Mouse (Mus musculus): ENCODE data around the gene Safb. TPM values are rescaled to one million over a fixed set of nuclear protein-coding genes. Genes with fewer than 3 reads are reported as not detected.

Safb gene
- 10 to 100 TPM; 39.2 to 49.7 TPM for total RNA-seq (2021)
- long read RNA-seq, experiment 1, transcript Safb-201 (21 exons, 3,106 nt): major isoform, 39 of 61 reads
- long read RNA-seq, experiment 1, partial matches to known transcripts: 7 of 61 reads
- long read RNA-seq, experiment 1, other reads (novel, unspliced or antisense): 11 of 61 reads
- long read RNA-seq, experiment 2, transcript Safb-201 (21 exons, 3,106 nt): major isoform, 27 of 50 reads
- long read RNA-seq, experiment 2, partial matches to known transcripts: 12 of 50 reads
- long read RNA-seq, experiment 2, other reads (novel, unspliced or antisense): 9 of 50 reads

DNA sequence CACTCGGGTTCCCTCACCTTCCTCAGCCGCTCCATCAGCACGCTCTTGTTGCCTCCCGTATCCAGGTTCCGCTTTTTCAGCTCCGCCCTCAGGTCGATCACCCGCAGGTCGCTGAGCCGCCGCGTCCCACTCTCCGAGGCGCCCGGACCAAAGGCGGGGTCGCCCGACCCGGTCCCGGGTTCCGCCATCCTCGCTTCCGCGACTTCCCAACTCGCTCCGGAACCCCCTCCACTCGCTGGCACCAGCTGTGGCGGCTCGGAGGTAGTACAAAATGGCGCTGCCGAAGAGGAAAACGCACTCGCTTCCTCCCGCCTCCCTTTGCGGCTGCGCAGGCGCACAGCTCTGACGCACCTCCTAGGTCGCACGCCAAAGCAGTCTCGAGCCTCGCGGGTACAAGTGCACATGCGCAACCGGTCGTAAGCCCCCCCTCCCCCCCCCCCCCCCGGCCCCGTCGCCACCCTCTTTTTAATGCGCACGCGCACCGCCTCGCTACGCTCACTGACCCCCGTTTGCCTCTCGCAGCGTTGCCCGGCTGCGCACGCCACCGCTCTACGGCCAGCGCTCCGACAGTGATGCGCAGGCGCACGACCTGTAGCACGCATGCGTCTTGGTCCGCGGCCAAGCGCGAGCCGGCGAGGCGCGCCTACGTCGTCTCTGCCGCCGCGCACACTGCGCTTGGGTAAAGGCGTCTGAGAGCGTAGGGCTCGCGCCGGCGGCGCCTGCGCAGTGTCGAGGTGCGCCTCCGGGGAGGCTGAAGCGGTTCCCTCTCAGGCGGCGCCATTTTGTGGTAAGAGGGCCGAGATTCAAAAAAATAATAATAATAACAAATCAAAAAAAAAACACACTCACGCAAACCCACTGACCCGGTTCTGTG is at the start of gene Safb, which contains the start of gene Safb2:
TSS of gene Safb (plus strand) at position 569 of the 874 bp plus-strand sequence.
TSS of gene Safb2 (minus strand) at position 329 of the 874 bp plus-strand sequence.
- peak; percentile 98 for DNase-seq (ENCODE audit: low spot score)

DNA sequence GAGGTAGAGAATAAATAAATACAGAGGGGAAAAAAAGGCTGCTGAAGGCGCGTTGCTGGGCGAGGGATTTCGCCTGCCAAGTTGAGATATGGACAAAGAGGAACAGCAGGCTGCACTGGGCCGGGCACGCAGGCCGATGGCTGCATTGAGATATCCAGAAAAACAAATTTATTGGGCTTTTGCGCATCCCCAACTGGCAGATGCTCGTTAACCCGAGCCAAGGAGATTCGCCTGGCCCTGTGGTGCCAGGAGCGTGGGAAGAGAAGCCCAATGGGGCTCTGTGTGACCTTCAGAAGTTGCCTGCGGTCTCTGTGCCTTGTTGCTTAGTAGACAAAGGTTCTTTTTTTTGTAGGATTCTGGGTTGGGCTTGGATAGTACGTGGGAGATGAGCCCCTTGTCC is 48.4 kb upstream of the Safb start:
- no peak for DNase-seq (ENCODE audit: low spot score)

DNA sequence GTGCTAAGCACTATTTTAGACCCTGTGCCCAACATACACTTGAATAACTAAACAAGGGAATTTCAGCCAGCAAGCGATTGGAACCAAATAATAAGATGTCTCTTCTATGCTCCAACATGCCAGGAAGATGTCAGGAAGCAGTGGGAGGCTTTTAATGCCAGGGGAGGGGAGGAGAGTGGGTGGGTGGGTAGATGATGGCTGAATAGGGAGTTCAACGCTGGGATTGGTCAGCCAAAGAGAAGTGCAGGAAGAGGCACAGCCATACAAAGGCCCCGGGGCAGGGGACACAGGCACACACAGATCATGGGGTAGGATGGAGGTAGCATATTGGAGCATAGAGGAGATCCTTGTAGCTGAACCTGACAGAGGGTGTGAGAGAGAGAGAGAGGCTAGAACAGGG is 47.8 kb upstream of the Safb start:
- no peak for DNase-seq (ENCODE audit: low spot score)

DNA sequence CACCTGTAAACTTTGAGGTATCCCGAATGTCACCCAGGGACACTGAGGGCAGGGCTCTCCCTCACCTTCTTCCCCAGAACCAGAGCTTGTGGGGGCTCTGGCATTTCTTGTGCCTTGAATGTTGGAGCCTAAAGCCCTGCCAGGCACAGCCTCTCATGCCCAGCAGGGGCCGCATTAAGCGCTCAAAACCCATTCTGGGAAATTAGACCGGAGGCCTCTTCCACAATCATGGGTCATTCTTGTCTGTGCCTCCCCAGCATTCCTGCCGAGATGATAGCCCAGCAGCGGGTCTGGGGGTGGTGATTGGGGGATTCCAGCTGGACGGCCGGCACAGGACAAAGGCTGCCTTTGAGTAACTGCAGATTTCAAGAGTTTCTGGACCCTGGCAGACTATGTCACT is 46.7 kb upstream of the Safb start:
- DNase-seq (ENCODE audit: low spot score): no peak

DNA sequence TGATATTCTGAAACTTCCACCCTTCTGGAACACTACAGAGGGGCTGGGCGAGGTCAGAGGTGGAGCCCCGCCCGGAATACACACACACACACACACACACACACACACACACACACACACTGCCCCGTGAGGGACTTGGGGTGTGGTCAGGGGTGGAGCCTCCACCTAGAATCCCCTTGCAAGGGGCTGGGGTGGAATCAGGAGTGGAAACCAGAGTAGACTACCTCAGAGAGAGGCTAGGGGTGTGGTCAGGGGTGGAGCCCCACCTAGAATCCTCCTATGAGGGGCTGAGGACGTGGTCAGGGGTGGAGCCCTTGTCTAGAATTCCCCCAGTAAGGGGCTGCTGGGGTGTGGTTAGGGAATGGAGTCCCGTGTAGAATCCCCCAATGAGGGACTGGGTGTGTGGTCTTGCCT is 44.1 kb upstream of the Safb start:
- DNase-seq (ENCODE audit: low spot score): no peak

DNA sequence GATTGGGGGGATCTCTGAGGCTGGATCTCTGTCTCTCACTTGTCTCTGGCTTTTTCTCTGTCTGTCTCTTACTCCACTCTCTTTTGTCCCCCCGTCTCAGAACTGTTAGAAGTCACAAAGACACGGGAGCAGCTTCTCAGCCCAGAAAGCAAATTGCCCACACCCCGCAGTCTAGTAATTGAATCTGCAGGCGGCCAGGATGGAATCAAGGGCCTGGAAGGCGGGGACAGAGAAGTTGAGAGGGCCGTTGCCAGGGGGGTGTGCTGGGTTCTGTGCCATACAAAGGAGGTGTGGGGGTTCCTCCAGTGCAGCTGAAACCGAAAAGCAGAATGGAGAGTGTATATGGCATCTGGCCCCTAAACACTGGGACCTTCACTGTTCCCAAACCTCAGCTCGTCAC is 41.9 kb upstream of the Safb start:
- no peak for DNase-seq (ENCODE audit: low spot score)

DNA sequence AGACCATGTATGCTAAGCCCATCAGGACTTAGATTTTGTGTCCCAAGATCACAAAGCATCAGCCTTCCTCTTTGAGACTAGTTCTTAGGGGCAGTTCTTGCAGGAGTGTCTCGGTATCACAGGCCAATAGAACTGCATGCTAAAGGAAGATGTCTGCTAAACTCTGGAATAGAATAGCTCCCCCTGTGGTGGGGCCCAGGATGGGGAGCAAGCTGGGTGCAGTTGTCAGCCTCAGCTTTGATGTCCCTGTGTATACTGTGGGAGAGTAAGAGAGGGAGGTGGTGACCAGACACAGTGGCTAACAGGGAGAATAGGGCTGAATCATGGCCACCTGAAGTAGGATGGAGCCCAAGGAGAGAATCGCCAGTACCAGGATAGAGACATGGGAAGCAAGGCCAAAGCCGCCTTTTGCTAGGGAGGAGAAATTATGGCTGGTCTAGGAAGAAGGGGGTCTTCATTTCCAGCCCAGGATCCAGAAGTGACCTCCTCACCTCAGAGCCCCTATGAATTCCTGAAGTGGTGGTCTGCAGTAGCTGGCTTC is 40.9 kb upstream of the Safb start:
- DNase-seq (ENCODE audit: low spot score): no peak

DNA sequence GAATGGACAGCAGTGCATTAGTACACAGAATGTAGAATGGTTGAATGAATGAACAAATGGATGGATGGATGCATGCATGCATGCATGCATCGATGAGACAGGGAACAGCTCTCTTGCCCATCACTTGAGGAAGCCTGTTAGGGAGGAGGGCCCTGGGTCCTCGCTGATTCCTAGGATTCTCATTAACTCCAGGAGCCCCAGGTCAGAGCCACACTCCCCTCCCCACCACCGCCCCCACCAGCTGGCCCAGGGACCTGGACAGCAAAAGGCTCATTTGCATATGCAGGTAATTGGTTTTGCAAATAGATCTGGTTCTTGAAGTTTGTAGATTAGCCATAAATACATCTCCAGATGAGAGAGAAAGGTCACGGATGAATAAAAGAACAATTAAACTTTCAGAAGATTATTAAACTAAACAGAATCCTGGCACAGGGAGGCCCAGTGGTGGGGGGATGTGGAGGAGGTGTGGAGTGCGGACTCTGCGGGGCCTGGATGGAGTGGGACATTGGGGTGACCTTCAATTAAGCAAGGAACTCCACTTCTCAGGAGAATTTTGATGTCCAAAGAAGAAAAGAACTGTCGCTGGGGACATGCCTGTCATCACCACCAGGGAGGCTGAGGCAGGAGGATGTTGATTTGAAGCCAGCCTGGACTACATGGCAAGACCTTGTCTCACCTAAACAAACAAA is 39.8 kb upstream of the Safb start:
- no peak for DNase-seq (ENCODE audit: low spot score)

DNA sequence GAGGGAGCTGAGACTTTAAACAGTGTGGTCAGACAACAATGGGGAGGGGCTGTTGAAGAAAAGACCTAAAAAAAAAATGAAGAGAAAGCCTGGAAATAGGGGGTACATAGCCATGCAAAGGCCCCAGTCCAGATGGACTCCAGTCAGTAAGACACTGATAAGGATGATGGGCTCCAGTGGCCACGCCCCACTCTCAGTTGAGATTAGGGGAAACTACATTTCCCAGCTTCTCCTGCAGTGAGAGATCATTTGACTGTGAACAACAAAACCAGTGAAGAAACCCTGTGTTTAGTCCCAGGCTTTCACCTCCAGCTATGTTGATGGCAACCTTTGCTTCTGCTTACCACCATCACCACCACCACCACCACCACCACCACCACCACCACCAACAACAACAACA is 38.7 kb upstream of the Safb start:
- DNase-seq (ENCODE audit: low spot score): no peak

DNA sequence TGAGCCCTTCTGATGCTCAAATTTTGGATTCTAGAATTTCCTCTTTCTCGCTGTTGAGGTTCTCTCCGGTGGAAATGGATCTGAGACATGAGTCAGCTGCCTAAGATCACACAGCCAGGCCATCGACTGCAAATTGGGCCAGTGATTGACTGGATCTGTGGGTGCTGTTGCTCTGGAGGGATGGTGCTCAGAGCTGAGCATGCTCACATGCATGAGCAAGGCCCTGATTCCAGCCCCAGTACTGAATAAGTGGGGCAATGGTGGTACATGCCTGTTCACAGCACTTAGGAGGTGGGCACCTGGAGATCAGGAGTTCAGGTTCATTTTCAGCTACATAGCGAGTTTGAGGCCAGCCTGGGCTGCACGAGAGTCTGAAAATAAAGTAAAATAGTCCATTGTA is 38.0 kb upstream of the Safb start:
- no peak for DNase-seq (ENCODE audit: low spot score)

DNA sequence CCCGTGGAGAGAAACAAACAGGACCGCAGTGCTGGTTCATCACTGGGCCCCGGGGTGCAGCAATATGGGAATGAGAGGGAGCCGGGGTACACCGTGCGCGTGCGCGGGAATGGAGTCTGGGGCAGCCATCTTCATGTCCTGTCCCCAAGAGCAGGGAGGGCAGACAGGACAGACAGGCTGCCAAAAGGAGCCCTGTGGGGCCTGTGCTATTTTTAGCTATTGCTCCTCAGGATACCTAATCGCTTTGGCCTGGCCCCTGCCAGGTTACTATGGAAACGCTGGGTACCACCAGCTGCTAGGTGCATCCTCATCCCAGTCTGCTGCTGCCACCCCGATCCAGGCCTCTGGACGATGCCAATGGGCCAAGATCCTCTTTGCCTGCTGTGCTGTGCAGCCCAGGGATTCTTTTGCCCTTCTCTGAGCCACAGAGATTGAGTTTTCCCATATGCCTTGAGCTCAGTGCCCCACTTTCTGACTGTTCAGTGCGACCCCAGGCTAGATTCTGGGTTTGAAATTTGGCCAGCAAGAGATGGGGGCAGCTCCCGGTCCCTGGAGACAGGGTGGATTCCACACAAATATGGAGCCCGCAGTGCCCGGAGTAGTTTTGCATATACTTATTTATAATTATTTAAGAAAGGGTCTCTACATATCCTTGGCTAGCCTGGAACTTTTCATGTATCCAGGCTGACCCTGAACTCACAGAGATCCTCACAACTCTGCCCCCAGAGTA is 37.3 kb upstream of the Safb start:
- peak; percentile 43 for DNase-seq (ENCODE audit: low spot score)

DNA sequence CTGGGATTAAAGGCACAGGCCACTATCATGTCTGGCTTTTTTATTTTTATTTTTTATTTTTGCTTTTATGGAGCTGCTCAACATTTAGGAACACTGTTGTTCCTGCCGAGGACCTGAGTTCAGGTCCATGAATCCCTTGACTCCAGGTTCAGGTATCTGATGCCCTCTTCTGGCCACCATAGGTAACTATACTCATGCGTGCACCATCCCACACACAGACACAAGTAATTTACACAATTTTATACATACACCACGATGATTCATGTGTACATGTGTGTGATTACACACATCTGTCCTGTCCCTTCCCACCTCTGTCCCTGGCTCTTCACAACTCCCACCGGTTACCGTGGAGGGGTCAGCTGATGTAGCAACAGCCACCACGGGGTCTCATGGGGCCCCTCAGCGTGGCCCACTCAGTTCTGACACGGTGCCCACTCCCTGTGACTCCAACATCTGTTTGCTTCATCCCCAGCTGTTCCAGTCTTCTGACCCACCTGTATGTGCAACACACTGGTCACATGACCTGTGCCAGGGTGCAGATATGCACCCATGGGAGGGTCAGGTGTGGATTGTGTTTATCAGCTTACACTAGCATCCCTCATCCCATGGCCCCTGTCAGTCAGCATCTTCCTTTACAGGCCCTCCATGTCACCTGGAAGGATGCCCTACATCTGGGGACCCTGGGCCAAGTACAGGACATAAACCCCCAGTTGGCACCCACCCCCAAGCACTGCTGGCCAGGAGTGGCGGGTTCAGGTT is 36.6 kb upstream of the Safb start:
- no peak for DNase-seq (ENCODE audit: low spot score)

DNA sequence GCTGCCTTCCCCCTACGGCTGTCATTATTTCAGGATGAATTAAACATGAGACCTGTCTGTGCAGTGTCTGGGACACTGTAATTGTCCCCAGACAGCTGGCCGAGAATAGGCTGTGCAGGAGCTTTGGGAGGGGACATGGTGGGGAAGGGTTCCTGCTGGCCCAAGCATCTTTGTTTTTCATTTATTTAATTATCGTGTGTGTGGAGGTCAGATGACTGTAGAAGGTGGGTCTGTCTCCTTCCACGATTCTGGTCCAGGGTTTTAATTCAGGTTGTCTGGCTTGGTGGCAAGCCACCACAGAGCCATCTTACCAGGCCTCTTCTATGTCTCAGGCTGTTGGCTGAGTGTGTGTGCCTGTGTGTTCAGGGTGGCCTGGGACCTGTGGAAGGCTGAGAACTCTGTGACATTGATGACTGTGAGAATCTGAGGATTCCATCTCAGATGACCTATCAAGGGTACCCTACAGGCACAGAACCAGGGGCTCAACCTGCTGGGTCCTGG is 36.0 kb upstream of the Safb start:
- no peak for DNase-seq (ENCODE audit: low spot score)

DNA sequence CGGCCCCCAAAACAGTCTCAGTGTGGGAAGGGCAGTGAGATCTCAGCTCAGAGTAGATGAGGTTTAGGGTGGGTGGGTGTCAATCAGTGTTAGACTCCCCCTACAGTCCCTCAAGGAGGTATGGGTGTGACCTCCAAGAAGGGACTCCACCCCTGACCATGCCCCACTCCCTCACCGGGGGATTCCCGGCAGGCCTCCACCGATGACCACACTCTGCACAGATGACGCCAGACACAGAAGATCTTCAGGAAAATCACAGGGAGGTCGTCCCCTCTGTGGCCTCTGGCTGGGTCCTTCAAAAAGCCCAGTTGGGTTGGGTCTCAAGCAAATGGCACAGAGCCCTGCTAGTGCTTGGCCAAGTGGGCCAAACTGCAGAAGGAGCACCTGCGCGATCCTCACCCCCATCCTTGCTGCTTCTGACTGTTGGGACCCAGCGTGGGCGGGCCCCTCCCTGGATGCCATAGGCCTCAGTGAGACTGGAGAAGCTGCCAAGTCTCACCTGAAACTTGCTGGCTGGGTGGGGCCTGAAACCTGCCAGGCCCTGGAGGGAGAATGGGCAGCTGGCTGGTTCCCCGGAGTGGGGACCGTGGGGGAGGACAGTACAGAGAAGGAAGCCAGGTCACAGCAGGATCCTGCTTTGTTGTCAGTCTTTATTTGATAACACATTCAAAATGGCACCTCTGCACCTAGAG is 33.7 kb upstream of the Safb start:
- DNase-seq (ENCODE audit: low spot score): no peak

DNA sequence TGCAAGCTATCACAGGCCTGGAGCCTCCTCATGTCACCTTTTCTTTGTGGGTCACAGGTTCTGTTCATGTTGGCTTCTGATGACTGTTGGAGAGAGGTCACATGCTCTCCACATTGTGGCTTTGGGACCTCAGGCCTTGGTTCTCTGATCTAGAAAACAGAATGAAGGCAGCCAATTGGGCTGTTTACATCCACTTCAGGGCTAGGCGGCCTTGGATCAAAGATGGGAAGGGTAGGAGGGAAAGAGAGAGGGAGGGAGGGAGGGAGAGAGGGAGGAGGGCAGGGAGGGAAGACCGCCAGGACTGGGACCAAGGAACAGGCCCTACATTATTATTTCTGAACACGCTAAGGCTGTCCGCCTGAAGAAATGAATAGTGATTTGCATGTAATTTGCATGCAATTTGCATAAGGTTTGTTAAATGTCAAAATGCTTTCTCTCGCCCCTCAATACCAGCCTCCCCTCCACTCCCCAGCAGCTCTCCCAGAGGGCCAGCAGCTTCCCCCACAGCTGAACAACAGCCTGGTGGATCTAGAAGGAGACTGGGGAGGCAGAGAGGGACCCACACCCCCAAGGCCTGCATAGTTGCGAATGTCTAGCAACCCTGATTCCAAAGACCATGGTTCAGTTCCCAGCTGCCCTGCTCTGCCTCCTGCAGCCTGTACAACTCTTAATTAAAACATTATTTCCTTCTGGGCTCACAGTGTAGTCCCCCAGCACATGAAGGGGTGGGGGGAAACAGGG is 32.6 kb upstream of the Safb start:
- no peak for DNase-seq (ENCODE audit: low spot score)

DNA sequence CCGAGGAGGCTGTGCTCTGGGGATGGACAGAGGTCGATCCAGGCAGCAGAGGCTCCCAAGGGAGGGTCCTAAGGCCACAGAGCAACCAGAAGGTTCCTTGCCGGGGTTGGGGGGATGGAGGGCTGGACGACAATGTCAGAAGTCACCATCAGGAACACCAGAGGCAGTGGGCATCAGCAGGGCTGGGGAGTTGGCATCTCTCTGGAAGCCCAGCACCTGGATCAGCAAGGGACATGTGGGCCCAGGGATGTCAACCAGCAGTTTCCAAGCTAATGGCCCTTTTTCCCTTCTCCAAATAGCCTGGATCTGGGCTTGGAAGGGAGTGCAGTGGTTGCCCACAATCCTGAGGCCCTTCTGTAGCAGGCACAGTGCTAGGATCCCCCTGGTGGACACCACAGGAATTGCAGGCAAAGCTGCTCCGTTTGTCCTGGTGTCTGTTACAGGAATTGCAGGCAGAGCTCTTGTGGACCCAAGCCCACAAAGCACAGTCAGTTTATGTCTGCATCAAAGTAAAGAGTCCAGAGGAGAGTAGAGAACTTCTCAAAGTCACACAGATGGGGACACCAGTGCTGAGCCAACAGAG is 31.8 kb upstream of the Safb start:
- DNase-seq (ENCODE audit: low spot score): peak; percentile 66

DNA sequence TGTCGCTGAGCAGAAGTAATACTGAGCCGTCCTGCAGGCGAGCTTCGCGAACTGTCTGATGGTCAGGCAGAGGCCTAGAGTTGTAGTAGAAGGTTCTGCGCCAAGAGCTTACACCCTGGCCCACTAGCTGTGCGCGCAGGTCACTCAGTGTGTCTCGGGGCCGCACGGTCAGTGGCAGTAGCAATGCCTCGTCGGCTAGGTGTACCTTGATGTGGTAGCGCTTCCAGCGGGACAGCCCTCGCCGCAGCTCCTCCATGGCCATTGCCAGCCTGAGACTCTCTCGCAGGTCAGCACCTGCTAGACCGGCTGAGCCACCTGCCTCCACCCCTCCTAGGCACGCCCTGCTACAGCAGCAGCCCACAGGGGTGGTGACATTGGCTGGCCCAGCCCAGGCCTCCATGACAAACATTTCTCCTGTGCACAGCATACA is 30.5 kb upstream of the Safb start, which contains the start of gene Gm20219:
TSS of gene Gm20219 (minus strand) at position 266 of the 430 bp plus-strand sequence.
- DNase-seq (ENCODE audit: low spot score): no peak

DNA sequence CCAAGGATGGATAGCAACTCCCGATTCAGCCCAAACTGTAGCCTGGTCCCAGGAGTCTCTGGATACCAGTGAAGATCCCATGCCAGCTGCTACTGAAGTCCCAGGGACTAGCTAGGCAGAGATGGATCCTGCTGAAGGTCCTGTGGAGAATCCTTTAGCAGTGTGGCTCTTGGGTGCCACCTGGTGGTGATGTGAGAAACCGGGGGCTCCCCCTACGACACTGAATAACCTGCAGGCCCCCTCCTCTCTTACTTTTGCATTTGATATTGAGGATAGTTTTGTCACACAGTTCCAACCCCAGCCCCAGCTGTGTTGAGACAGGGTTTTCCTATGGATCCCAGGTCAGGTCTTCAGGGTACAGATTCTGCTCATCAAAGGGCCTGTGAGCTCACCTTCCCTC is 26.2 kb upstream of the Safb start:
- peak; percentile 43 for DNase-seq (ENCODE audit: low spot score)

All from gastrocnemius, adult 18-20 months (tissue).